Mouse (Mus musculus) heart, postnatal 25 days (tissue): ENCODE results near the gene St6gal1. TPM values are rescaled to one million over a fixed set of nuclear protein-coding genes. Genes with fewer than 3 reads are reported as not detected.

Source experiments
- DNase-seq: peaks from one replicate; pipeline ENCODE4 v3.0.0; 2022; ENCODE audit warnings: low spot score
- intact Hi-C: fragments of 180-260 bp; cut with DNase I; formaldehyde crosslinking; loops from one replicate; pipeline ENCODE4 v1.15.1; 2025
- total RNA-seq, 2 experiments: library from RNA; stranded (reverse); gene quantifications; 2 replicates each; pipeline ENCODE4 v1.2.3; 2021

St6gal1 gene
- total RNA-seq, 2 experiments from 2014 or later = 11.5 to 11.7 TPM

DNA sequence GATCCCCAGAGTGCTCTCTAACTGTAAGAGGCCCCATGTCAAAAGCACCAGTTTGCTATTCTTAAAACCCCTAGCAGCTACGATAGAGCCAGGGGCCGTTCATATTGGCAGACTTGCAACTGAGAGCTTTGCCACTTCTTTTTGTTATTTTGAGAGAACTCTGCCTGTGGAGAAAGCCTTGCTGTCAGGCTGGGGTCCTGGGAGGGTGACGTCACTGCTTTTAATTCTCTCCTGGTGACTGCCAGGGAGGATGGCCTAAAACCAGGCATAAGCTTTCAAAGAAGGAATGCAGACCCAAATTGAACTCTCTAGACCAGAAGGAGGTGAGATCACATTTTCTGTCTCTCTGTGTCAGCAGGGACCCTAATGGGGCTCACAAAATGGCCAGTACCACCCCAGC is 99.4 kb downstream of the St6gal1 start:
- DNase-seq = no peak
- intact Hi-C loops = no loop called here

DNA sequence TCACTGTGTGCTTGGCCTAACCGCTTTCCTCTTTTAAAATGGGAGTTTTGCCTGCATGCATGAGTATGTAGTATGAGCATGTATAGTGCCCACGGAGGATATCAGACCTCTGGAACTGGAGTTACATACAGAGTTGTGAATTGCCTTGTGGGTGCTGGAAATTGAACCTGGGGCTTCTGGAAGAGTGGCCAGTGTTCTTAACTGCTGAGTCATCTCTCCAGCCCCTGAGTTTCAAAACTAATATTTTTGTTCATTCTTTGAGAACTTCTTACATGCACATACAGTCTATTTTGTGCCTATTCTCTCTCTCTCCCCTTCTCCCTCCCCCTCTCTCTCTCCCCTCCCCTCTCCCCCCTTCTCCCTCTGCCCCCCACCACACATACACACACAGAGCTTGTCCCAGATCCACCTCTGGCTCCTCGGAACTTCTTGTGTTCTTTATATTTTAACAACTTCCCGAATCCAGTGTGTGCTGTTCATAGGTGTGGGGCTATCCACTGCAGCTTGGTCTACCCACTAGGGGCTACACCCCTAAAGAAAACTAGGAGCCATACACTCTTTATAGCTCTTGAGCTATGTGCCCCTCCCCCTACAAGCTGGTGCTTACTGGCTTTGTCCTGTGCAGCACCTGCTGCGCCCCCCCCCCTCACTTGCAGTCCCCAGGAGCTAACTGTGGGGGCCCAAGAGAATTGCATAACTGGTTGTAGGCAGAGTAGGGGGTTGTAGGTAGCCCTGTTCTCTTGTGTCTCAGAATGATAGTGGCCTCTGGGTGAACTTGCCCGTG is 100.5 kb downstream of the St6gal1 start:
- intact Hi-C loops = no loop called here
- DNase-seq = no peak

DNA sequence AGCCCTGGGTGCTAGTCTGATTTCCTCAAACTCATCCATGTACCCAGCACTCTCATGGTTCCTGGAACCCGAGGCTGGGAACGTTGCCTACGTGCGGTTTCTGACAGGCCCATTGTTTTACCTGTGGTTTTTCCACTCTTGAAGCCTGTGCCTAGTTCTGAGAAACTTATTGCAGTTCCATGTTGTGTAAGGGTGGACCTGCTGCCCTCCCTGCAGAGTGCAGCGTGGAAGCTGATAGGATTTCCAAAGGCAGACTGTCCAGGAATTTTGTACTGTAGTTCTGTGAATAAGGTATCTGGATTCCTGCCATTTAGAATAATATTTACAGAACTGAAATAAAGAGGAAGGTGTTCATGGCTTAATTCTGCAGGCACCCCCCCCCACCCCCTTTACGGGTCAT is 102.1 kb downstream of the St6gal1 start:
- no peak for DNase-seq
- intact Hi-C loops = no loop called here

DNA sequence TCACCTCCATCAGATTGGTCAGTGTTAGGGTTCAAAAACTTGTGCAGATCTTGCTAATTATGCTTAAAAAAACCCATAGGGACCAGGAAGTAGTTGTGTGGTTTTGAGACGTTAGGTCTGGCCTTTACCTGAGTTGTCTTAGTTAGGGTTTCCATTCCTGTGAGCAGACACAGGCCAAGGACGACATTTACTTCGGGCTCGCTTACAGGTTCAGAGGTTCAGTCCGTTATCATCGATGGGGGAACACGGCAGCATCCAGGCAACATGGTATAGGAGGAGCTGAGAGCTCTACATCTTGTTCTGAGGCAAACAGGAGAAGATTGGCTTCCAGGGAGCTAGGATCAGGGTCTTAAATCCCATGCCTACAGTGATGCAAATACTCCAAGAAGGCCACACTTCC is 102.7 kb downstream of the St6gal1 start:
- intact Hi-C loops = no loop called here
- DNase-seq = no peak

DNA sequence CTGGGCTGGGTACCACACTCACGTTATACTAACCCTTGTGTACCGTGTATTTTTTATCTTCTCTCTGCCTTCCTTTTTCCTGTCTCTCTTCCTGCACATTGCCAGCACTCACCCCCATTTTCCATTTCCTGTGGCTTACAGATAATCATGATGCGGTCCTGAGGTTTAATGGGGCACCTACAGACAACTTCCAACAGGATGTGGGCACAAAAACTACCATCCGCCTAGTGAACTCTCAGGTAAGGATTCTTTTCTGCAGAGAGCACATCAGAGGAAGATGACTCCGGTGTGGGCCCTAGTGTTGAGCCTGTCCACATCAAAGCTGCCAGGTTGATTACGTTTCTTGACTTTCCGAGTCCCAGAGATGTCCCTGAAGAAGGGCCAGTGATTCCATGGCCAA is 103.7 kb downstream of the St6gal1 start:
- DNase-seq = no peak

DNA sequence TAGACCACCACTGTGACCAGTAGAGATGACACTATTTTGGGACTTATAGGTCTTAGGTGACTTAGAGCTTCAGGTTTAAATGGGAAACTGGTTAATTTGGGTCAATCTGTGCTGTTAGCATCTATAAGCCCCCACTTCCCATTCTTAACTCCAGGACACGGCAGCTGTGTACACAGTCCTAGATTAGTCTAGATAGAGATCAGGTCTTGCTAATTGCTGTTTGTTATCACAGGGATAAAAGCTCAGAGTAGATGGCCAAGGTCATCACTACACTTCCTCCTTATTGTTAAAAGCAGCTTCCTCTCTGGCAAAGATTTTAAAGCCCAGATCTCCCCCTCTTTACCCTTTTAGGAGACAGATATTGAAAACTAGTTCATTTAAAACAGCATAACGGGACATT is 107.6 kb downstream of the St6gal1 start:
- intact Hi-C loops = no loop called here

More for the DNA sequence above, 103.7 kb downstream of the St6gal1 start:
- intact Hi-C loops = no loop called here

DNA sequence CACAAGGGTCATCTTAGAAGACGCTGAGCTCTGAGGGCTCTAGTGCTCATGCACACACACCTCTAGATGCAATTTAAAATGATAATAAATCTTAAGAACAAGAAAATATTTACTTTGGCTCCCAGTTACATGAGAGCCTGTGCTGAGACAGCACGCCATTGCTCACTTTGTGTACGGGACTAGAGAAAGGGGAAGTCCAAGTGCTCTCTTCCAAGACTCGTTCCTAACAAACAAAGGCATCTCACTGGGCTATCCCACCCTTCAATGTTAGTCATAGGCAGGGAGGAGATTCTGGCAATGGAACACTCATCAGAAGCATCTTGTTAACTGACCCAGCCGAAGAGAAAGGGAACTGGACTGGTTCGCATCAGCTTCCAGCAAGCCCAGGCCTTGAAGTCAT is 108.1 kb downstream of the St6gal1 start:
- intact Hi-C loops = no loop called here
- DNase-seq = peak; percentile 18

More for the DNA sequence above, 107.6 kb downstream of the St6gal1 start:
- no peak for DNase-seq

DNA sequence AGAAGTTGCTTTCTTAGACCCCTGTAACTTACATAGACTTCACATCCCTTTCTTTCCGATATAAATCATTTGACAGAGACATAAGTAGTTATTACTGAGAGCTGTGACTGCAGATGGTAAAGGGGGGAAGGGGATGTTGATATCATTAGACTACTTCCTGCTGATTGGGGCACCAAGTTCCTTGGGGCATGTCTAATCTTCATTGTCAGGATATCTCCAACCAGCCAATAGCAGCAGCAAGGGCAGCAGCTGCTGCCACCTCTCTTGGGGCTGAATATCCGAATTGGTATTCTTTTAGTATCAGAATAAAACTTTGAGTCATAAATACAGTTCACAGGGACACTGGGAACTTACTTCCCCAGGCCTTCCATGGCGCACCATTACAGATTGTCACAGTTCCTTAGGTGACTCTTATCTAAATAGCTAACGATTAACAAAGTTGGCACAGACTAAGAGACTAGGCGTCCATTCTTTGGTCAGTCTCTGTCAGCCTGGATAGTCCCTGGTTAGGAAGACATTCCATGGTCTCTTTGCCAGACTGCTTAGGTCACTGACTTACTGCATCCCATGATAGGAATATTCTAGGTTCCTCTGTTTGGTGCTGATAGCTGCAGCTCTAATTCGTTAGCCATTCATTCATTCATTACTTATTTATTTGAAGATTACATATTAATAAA is 109.5 kb downstream of the St6gal1 start:
- intact Hi-C loops = no loop called here
- DNase-seq = no peak

DNA sequence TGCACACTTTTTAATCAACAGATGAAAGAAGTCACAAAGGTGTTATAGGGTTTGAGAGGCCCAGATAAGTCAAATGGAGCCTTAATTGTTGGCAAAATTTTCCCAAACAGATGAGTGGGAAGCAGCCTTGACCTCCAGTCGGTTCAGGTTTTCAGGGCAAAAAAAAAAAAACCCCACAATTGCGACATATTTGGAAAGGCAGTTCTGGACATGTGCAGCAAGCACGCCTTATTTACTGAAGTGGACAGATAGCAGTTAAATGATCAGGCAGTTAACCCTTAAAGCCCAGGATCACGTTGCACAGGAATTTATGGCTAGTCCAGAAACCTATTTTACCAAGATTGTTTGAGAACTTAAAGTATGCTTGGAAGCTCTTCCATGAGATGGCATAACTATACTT is 112.8 kb downstream of the St6gal1 start:
- DNase-seq = no peak
- intact Hi-C loops = no loop called here

DNA sequence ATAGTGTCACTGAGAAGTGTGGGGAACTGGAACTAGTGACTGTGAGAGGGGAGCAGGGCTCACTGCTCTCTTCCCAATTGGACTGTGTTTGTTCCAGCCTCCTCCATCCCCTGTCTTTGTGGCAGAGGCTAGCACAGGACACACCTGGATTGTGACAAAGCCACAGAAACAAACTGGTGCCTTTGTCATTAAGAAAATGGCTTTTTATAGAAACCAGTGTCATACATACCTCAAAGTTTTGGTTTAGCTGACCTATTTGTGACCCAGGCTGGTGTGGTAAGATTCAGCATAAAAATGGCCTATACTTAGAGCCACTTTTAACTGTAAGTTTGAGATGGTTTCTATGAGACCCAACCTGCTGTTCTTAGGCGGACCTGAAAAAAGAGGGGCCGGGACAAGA is 116.7 kb downstream of the St6gal1 start:
- DNase-seq = no peak
- intact Hi-C loops = no loop called here

DNA sequence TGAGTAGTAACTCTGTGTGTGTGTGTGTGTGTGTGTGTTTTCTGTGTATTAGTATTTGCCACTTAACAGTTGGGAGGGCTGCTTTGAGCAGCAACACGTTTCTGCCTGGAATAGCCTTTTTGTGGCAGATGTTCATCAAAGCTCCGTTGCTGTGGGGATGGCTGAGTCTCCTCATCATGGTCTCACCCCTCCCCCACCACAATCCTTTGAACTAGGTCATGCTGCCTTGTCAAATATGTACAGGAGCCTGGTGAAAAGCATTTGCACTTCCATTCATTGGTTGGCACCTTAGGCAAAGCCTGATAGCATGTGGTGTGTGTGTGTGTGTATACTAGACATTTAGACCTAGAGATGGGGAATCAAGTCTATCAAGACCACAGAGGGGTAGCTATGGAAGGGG is 126.3 kb downstream of the St6gal1 start:
- intact Hi-C loops = no loop called here
- no peak for DNase-seq

DNA sequence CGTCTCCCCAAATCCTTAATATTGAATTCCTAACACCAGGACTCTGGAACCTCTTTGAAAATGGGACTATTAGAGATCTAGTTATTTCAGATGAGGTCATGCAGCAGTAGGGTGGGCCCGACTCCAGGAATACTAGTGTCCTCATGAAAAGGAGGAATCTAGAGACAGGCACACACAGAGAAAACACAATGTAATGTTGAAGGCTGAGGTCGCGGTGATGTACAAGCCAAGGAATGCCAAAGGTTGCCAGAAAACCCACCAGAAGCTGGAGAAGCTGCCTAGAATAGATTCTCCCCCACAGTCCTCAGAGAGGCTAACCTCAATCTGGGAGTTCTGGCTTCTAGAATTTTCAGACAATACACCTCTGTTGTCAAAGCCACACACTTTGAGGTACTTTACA is 136.5 kb downstream of the St6gal1 start:
- intact Hi-C loops = no loop called here
- DNase-seq = no peak

DNA sequence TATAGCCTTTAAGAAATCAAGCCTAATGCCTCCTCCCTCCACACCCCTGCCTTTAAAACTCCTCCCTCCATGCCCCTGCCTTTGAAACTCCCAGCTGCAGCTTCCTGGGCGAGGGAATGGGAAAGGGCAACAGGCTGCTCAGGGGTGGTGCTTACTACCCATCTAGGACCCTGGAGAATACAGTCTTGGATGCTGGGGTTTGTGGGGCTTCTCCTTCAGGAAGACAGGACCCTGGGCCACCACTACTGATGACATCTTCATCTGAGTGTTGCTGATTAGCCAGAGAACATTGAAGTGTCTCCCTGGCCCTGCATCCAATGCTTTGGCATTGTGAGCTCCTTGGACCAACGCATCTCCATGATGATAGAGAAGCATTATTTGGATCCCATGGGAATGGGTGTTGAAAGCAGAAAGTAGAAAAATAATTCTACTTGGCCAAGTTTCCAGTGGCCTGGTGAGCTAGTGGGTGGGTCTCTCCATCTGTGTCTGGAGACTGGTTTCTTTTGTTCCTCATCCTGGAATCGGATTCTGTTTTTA is 137.0 kb downstream of the St6gal1 start:
- intact Hi-C loops = no loop called here
- no peak for DNase-seq

DNA sequence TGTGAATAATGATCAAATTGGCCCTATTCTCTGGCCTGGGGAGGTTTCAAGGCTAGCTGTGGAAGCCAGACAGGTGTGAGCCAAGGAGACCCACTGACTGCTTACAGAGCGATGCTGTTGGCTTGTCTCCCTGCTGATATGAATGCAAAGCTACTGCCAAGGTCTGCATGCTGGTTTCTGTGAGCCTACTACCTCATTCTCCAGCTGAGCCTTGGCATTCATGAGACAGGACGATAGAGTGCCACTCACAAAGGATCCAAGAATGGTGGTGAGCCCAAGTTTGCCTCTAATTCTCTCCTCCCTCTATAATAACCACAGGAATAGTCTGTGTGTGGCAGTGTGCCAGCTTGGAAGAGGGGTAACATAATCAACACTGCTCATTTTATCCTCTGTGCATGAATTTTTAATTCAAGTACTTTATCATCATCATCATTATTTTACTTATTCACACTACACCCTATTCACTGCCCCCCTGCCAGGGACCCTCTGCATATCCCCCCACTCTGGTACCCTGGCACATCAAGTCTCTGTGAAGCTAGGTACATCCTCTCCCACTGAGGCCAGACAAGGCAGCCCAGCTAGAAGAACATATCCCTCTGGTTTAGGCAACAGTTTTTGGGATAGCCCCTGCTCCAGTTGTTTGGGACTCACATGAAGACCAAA is 139.9 kb downstream of the St6gal1 start:
- intact Hi-C loops = no loop called here
- no peak for DNase-seq

DNA sequence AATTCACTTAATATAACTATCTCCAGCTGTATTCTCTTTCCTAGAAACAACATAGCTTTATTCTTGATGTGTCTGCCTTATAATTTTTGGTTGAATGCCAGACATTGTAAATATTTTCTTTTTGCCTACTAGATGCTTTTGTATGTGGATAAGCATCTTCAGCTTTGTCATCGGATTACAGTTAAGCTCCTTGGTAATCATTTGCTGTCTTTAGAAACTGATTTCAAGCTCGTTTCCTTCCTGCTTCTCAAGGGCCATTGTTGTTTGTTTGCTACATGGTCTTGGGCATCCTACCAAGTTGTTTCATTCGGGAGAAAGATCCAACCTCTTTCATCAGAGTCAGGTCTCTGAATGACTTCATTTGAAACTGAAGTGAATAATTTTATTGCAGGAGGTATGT is 144.6 kb downstream of the St6gal1 start:
- no peak for DNase-seq
- intact Hi-C loops = no loop called here

DNA sequence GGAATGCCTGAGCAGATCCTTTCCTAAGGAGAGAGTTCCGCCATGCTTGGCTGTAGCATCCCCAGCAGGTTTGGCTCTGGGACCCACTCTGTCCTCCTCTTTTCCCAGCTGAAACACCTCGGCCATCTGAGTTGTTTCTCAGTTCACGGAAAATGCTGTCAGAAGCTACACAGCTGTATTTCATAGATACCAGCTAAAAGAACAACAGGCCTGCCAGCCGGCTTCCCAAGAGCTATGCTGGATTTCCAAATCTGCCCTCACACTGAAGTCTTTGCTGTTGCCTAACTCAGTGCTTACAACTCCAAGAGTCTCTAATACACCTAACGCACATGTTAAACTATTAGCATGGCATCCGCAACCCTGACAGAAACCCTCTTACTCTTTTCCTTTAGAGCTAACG is 146.2 kb downstream of the St6gal1 start:
- intact Hi-C loops = no loop called here

DNA sequence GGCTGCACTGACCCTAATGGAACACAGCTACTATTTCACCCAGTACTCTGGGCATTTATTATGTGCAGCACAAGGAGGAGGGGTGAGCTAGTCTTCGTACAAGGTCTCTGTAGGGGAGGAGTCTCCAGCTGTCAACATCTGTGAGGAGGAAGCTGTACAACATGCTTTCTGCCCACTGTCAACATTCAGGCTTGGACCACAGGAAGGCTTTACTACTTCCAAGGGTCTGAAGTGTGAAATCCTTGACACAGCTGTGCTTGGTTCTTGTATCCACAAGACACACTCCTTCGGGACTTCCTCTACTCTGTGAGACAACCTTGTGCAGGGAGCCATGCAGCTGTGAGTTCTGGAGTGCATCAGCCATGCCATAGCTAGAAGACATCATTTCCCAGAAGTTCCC is 147.8 kb downstream of the St6gal1 start:
- intact Hi-C loops = no loop called here
- DNase-seq = no peak

More for the DNA sequence above, 146.2 kb downstream of the St6gal1 start:
- DNase-seq = no peak

DNA sequence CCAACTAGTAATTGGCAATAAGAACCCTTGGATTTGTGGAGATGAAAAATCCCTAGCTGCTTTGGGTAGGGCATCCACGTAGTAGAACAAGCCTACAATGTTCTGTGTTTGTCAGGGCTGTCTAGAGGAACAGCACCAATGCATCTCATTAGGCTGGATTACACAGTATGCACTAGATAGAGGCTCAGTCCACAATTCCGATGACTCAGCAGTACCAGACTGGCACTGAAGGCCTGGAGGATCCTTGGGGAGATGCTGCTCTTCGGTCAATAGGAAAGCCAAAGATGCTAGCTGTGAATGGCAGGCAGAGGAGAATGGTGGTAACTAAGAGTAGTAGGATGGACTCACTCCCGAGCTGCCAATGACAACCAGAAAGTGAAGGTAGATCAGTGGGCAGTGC is 149.5 kb downstream of the St6gal1 start:
- intact Hi-C loops = no loop called here
- no peak for DNase-seq

DNA sequence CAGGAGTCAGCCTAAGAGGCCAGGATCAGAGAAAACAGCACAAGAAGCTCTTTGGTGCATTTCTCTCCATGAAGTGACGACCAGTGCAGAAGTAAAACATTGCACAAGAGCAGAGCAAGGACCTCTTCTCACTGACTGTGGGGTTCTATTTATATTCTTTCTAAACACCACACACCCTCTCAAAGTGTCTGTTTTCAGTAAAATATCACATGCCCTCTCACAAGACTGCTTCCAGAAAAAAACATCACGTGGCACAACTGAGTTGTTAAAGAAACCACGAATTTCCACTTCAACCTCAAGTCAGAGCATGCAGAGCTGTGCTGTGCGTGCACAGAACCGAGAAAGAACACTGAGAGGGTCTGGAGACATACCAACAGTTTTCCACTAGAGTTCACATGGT is 150.4 kb downstream of the St6gal1 start:
- no peak for DNase-seq

DNA sequence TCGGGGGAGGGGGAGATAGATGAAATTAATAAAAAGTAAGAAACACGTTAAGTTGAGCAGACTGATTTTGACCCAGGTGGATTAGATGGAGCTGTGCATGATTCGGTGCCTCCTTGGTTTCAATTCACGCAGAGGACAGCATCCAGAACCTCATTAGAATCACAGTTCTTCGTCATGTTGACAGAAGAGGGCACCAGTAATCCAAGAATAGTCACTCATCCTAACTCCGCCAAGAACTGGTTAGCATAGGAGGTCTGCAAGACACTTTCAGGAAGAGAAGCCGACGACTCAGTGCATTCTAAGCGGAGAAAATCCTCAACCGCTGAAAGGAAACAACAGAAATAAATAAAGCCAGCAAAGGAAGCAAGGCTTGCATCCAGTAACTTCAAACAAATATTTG is 151.6 kb downstream of the St6gal1 start:
- intact Hi-C loops = no loop called here
- DNase-seq = no peak

More for the DNA sequence above, 150.4 kb downstream of the St6gal1 start:
- intact Hi-C loops = no loop called here
